Mouse (Mus musculus): ENCODE measurements around the gene Bivm. TPM values are rescaled to one million over a fixed set of nuclear protein-coding genes. Genes with fewer than 3 reads are reported as not detected.

Gene Bivm
- total RNA-seq, 2 experiments from 2014 or later, result 38.5 to 39.3 TPM

GRCm38 (mm10) chr1:44167859-44168383 is 49.2 kb downstream of the Bivm start:
- DNase-seq (ENCODE audit: low spot score in 2 of 2), result no peak
- intact Hi-C loops (cut with DNase I), result no loop called here

GRCm38 (mm10) chr1:44172656-44173055 is 53.9 kb downstream of the Bivm start:
- DNase-seq (ENCODE audit: low spot score in 2 of 2), result no peak
- intact Hi-C loops (cut with DNase I), result no loop called here

- no peak for DNase-seq (ENCODE audit: low spot score in 2 of 2)
- intact Hi-C loops (cut with DNase I), result no loop called here
Observed at GRCm38 (mm10) chr1:44173903-44174302, 55.1 kb downstream of the Bivm start.

- no peak for DNase-seq (ENCODE audit: low spot score in 2 of 2)
- intact Hi-C loops (cut with DNase I), result no loop called here
Observed at GRCm38 (mm10) chr1:44178086-44178485, 59.3 kb downstream of the Bivm start.

- intact Hi-C loops (cut with DNase I), result no loop called here
- peak; percentile 27 to 43 for DNase-seq (ENCODE audit: low spot score in 2 of 2)
Observed at GRCm38 (mm10) chr1:44186396-44186795, 67.6 kb downstream of the Bivm start.

Other genes starting within 250 kb of the Bivm start
- 10 to 100 TPM; 53.2 to 55.4 TPM for gene Tpp2, start 185.3 kb upstream of the Bivm start, total RNA-seq (2021)
- not detected for gene Mettl21c, start 98.9 kb upstream of the Bivm start, total RNA-seq (2021)
- gene Gm8251, start 57.0 kb upstream of the Bivm start, total RNA-seq (2021), result not detected
- gene Tex30, start 16.5 kb upstream of the Bivm start, total RNA-seq (2021), result 10 to 100 TPM in 1 of 2 experiments, 1 to 10 TPM in 1; 7.0 to 10.6 TPM
- 10 to 100 TPM; 10.4 to 10.5 TPM for gene Kdelc1, start 149 bp upstream of the Bivm start, total RNA-seq (2021)
- 10 to 100 TPM; 19.4 to 23.0 TPM for gene Ercc5, start 28.8 kb downstream of the Bivm start, total RNA-seq (2021)
- under 1 TPM in 1 of 2 experiments, not detected in 1; 0.11 TPM for gene Mettl21e, start 100.0 kb downstream of the Bivm start, total RNA-seq (2021)